In the genomic region with DNA sequence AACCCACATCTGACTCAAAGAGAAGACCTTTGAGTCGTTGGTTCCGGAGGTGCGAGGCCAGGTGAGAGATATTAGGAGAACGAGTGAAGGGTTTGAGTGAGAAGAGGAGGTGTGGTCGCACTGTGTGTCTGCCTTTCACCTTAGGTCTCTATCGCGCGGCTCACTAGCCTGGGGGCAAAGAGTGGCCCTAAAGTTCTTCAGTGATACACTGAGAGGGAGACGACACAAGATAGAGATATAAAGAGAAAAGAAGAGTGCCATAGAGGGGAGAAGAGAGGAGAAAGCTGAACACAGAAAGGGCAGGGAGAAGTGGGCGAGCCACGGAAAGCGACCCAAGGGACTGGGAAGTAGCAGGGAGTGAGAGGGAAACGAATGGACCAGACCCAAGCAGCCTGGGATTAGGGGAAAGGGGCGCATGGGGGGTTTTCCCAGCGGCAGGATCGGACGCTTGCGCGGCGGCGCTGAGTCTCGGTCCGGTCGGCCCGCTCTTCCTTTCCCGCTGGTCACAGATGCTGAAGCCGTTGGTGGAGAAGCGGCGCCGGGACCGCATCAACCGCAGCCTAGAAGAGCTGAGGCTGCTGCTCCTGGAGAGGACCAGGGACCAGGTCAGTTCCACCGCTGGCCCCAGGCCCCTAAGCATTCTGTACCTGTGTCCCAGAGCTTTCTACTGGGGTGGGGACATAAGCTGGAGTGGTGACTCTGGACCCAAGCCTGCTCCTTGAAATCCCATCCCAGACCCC, we compare ENCODE assay signal across 8 mouse cellular contexts. TPM values are rescaled to one million over a fixed set of nuclear protein-coding genes. Genes with fewer than 3 reads are reported as not detected.
A peak's percentile ranks its signal among the peaks of the same experiment; 100 is the strongest.
DNase-seq lines count a peak whose midpoint lies in the region; ATAC-seq and TF ChIP-seq lines count a peak whose summit lies in the region.

No protein-coding gene starts in this region.

- no peak overlapping the region for H3K27ac ChIP-seq in lung, embryonic 14.5 days (ENCODE audit: low read depth)
- H3K27ac ChIP-seq in heart, embryonic 13.5 days (replicated peaks), result 0 out of 2 replicates have a peak overlapping the region, but pooled peaks have one; percentile 94
- no peak overlapping the region for H3K27ac ChIP-seq in limb, embryonic 12.5 days
- H3K27ac ChIP-seq in neural tube, embryonic 12.5 days, result no peak overlapping the region

- no peaks in the 10 kb centered on the region for H3K9me3 ChIP-seq in lung, embryonic 14.5 days (ENCODE audit: low read depth, low read length)
- no peaks in the 10 kb centered on the region for H3K9me3 ChIP-seq in heart, embryonic 13.5 days
- no peaks in the 10 kb centered on the region for H3K9me3 ChIP-seq in limb, embryonic 12.5 days
- no peaks in the 10 kb centered on the region for H3K9me3 ChIP-seq in neural tube, embryonic 12.5 days

- TF ChIP-seq CTCF in lung, embryonic 14.5 days (IDR thresholded peaks at IDR 0.05; ENCODE audit: low read depth), result no peak

- DNase-seq in lung, embryonic 14.5 days, result peak; percentile 57
- DNase-seq in lung, adult 18-20 months, result no peak
- DNase-seq in brain, adult 2 months (ENCODE audit: low read depth, low spot score), result peak; percentile 41
- DNase-seq in urinary bladder, adult 18-20 months (ENCODE audit: low spot score in 2 of 2), result no peak
- no peak for DNase-seq in spleen, postnatal 36 days (ENCODE audit: low spot score in 2 of 2)

- H3K27me3 ChIP-seq in lung, embryonic 14.5 days (ENCODE audit: insufficient read depth, low read length), result no peaks in the 10 kb centered on the region
- H3K27me3 ChIP-seq in heart, embryonic 13.5 days (replicated peaks), result no peaks in the 10 kb centered on the region
- H3K27me3 ChIP-seq in limb, embryonic 12.5 days, result peaks cover 20% of the 10 kb centered on the region
- H3K27me3 ChIP-seq in neural tube, embryonic 12.5 days (replicated peaks), result peaks cover 18% of the 10 kb centered on the region; the same call in 1 of the 2 replicates

- peak overlapping the region; percentile 93 for H3K4me2 ChIP-seq in lung, embryonic 14.5 days
- H3K4me2 ChIP-seq in heart, embryonic 13.5 days, result peak overlapping the region; percentile 98
- peak overlapping the region; percentile 97 for H3K4me2 ChIP-seq in limb, embryonic 12.5 days
- peak overlapping the region; percentile 97 for H3K4me2 ChIP-seq in neural tube, embryonic 12.5 days (replicated peaks)

- under 1% methylated on average over 33 of the region's 33 CpGs for WGBS in lung, embryonic 14.5 days
- under 1% methylated on average over 33 of the region's 33 CpGs for WGBS in heart, embryonic 13.5 days
- WGBS in limb, embryonic 12.5 days, result under 1% methylated on average over 33 of the region's 33 CpGs
- WGBS in neural tube, embryonic 12.5 days, result under 1% methylated on average over 33 of the region's 33 CpGs

- peak overlapping the region; percentile 69 for H3K9ac ChIP-seq in lung, embryonic 14.5 days
- H3K9ac ChIP-seq in heart, embryonic 13.5 days, result peak overlapping the region; percentile 87
- peak overlapping the region; percentile 74 for H3K9ac ChIP-seq in limb, embryonic 12.5 days (replicated peaks)
- peak overlapping the region; percentile 62 for H3K9ac ChIP-seq in neural tube, embryonic 12.5 days

- H3K4me1 ChIP-seq in lung, embryonic 14.5 days (ENCODE audit: insufficient read depth), result peaks cover 7% of the 10 kb centered on the region
- peaks cover 49% of the 10 kb centered on the region for H3K4me1 ChIP-seq in heart, embryonic 13.5 days
- H3K4me1 ChIP-seq in limb, embryonic 12.5 days (replicated peaks), result peaks cover 43% of the 10 kb centered on the region
- H3K4me1 ChIP-seq in neural tube, embryonic 12.5 days, result peaks cover 42% of the 10 kb centered on the region

- peak overlapping the region; percentile 74 for H3K4me3 ChIP-seq in lung, embryonic 14.5 days (ENCODE audit: low read depth, low read length)
- H3K4me3 ChIP-seq in heart, embryonic 13.5 days, result peak overlapping the region; percentile 89
- peak overlapping the region; percentile 81 for H3K4me3 ChIP-seq in limb, embryonic 12.5 days (replicated peaks)
- H3K4me3 ChIP-seq in neural tube, embryonic 12.5 days, result peak overlapping the region; percentile 79

- H3K36me3 ChIP-seq in lung, embryonic 14.5 days (ENCODE audit: insufficient read depth), result no peaks in the 10 kb centered on the region
- no peaks in the 10 kb centered on the region for H3K36me3 ChIP-seq in heart, embryonic 13.5 days
- H3K36me3 ChIP-seq in limb, embryonic 12.5 days, result no peaks in the 10 kb centered on the region
- H3K36me3 ChIP-seq in neural tube, embryonic 12.5 days, result no peaks in the 10 kb centered on the region

- ATAC-seq in lung, embryonic 14.5 days (ENCODE audit: insufficient read depth), result no peak
- ATAC-seq in heart, embryonic 13.5 days (ENCODE audit: extremely low read depth, insufficient number of reproducible peaks, low FRiP score, low TSS enrichment), result no peak
- ATAC-seq in limb, embryonic 12.5 days (ENCODE audit: insufficient number of reproducible peaks, insufficient read depth, low FRiP score, low TSS enrichment, low read depth), result no peak
- ATAC-seq in neural tube, embryonic 12.5 days (ENCODE audit: low FRiP score, low read depth), result no peak

RNA-seq across cellular contexts. Expression of gene Hes7, which starts 1.0 kb away (rescaled TPM):
- 0.57 and 0.68 TPM in 2 replicates for polyA plus RNA-seq in lung, embryonic 14.5 days (2014; fragmentation: Nextera tagmentation; extraction: Ambion mirVana)
- polyA plus RNA-seq in heart, embryonic 13.5 days (2015; fragmentation: Nextera tagmentation; extraction: Ambion mirVana), result 0.47 and 0.67 TPM in 2 replicates
- 0.56 and 0.74 TPM in 2 replicates for polyA plus RNA-seq in limb, embryonic 12.5 days (2016; fragmentation: Nextera tagmentation; extraction: Ambion mirVana)
- polyA plus RNA-seq in neural tube, embryonic 12.5 days (2016; fragmentation: Nextera tagmentation; extraction: Ambion mirVana), result 0.28 TPM in 2 replicates

RNA-seq across cellular contexts. Expression of gene 9130213A22Rik, which starts 1.2 kb away (rescaled TPM):
- polyA plus RNA-seq in lung, embryonic 14.5 days (2014; fragmentation: Nextera tagmentation; extraction: Ambion mirVana), result 0.19 and 0.41 TPM in 2 replicates
- polyA plus RNA-seq in heart, embryonic 13.5 days (2015; fragmentation: Nextera tagmentation; extraction: Ambion mirVana), result 0.41 and 0.60 TPM in 2 replicates
- polyA plus RNA-seq in limb, embryonic 12.5 days (2016; fragmentation: Nextera tagmentation; extraction: Ambion mirVana), result 0.22 and 0.76 TPM in 2 replicates
- not detected in 2 replicates for polyA plus RNA-seq in neural tube, embryonic 12.5 days (2016; fragmentation: Nextera tagmentation; extraction: Ambion mirVana)

RNA-seq across cellular contexts. Expression of gene Aloxe3, which starts 4.5 kb away (rescaled TPM):
- 0.09 and 0.17 TPM in 2 replicates for polyA plus RNA-seq in lung, embryonic 14.5 days (2014; fragmentation: Nextera tagmentation; extraction: Ambion mirVana)
- polyA plus RNA-seq in heart, embryonic 13.5 days (2015; fragmentation: Nextera tagmentation; extraction: Ambion mirVana), result 0.13 and 0.14 TPM in 2 replicates
- polyA plus RNA-seq in limb, embryonic 12.5 days (2016; fragmentation: Nextera tagmentation; extraction: Ambion mirVana), result 0.58 and 0.77 TPM in 2 replicates
- polyA plus RNA-seq in neural tube, embryonic 12.5 days (2016; fragmentation: Nextera tagmentation; extraction: Ambion mirVana), result 0.65 TPM in 1 of 2 replicates, not detected in the other

RNA-seq across cellular contexts. Expression of gene Per1, which starts 26.2 kb away (rescaled TPM):
- polyA plus RNA-seq in lung, embryonic 14.5 days (2014; fragmentation: Nextera tagmentation; extraction: Ambion mirVana), result 15.4 and 23.7 TPM in 2 replicates
- polyA plus RNA-seq in heart, embryonic 13.5 days (2015; fragmentation: Nextera tagmentation; extraction: Ambion mirVana), result 8.6 and 9.0 TPM in 2 replicates
- polyA plus RNA-seq in limb, embryonic 12.5 days (2016; fragmentation: Nextera tagmentation; extraction: Ambion mirVana), result 7.2 and 10.4 TPM in 2 replicates
- polyA plus RNA-seq in neural tube, embryonic 12.5 days (2016; fragmentation: Nextera tagmentation; extraction: Ambion mirVana), result 7.4 and 9.0 TPM in 2 replicates

RNA-seq across cellular contexts. Expression of gene Vamp2, which starts 32.9 kb away (rescaled TPM):
- 64.0 and 64.2 TPM in 2 replicates for polyA plus RNA-seq in lung, embryonic 14.5 days (2014; fragmentation: Nextera tagmentation; extraction: Ambion mirVana)
- 79.5 and 82.1 TPM in 2 replicates for polyA plus RNA-seq in heart, embryonic 13.5 days (2015; fragmentation: Nextera tagmentation; extraction: Ambion mirVana)
- 68.0 and 79.5 TPM in 2 replicates for polyA plus RNA-seq in limb, embryonic 12.5 days (2016; fragmentation: Nextera tagmentation; extraction: Ambion mirVana)
- 149 and 174 TPM in 2 replicates for polyA plus RNA-seq in neural tube, embryonic 12.5 days (2016; fragmentation: Nextera tagmentation; extraction: Ambion mirVana)

Comparison
In these comparisons a context has a peak if more than half of its experiments do, and no peak if none do; other contexts are left out.
1. DNase-seq: peak in lung, embryonic 14.5 days (single experiment) and brain, adult 2 months (single experiment); none in lung, adult 18-20 months (0 of 2), urinary bladder, adult 18-20 months (0 of 2) and spleen, postnatal 36 days (0 of 2).
2. Peak in every context shown above with its lines, with median percentiles within 50 percentile points of each other: H3K4me2 ChIP-seq, H3K4me3 ChIP-seq and H3K9ac ChIP-seq.